Comparison of ENCODE assay signal across 34 mouse cellular contexts in the genomic region with DNA sequence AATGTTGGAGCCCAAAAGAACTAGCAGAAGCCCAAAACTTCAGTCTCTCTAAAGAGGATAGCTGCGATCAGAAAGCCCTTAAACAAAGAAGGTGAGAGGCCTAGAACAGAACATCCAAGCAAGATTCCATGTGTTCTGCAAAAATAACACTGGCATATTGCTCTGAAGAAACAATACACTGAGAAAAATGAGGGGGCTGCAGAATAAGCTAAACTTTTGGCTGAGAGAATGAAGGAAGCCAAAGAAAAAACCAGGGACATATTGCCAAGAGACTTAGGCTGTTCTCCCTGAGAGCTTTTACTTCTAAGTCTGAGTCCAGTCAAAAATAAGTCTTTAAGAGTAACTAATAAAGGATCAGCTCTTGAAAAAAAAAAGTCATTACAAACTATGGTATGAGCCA. TPM values are rescaled to one million over a fixed set of nuclear protein-coding genes. Genes with fewer than 3 reads are reported as not detected.
A peak's percentile ranks its signal among the peaks of the same experiment; 100 is the strongest.
DNase-seq lines count a peak whose midpoint lies in the region; ATAC-seq and TF ChIP-seq lines count a peak whose summit lies in the region.
"Had no signal": no experiment of that assay in that cellular context is flagged by ENCODE, and none has a peak within 500 bp of the region (broad histone marks: within the 10 kb centered on the region; RNA-seq: fewer than 3 reads in every experiment).

No protein-coding gene starts in this region.

- H3K4me3 ChIP-seq in layer of hippocampus, adult 2 months, result no peak overlapping the region
- H3K4me3 ChIP-seq in left cerebral cortex, adult 2 months, result no peak overlapping the region
- H3K4me3 ChIP-seq: embryonic facial prominence, embryonic 10.5 days; embryonic facial prominence, embryonic 13.5 days; erythroblast, embryonic 14.5 days; forebrain, embryonic 12.5 days; forebrain, embryonic 15.5 days; heart, embryonic 12.5 days; heart, embryonic 15.5 days; hindbrain, embryonic 10.5 days; hindbrain, embryonic 13.5 days had no signal

- intact Hi-C loops in left cerebral cortex, adult 2 months (cut with DNase I), result no loop called here
- intact Hi-C loops in left cerebral cortex, postnatal 10 days (cut with DNase I), result no loop called here

- no peak for DNase-seq in frontal cortex, postnatal 25 days (ENCODE audit: low spot score in 2 of 2)
- peak; percentile 18 to 34 for DNase-seq in layer of hippocampus, adult 2 months (ENCODE audit: low spot score in 2 of 2)
- DNase-seq in layer of hippocampus, adult 8-10 months (ENCODE audit: low spot score in 2 of 2), result no peak
- DNase-seq in left cerebral cortex, adult 2 months (ENCODE audit: extremely low spot score in 1 of 2, low spot score in 2 of 2), result no peak
- DNase-seq in left cerebral cortex, postnatal 10 days (ENCODE audit: extremely low spot score in 1 of 2, low spot score in 2 of 2), result no peak
- DNase-seq in telencephalon, adult 2 months (ENCODE audit: low read depth, low spot score), result peak; percentile 72
- DNase-seq: adrenal gland, adult 8-10 months; adrenal gland, postnatal 25 days; cerebellum, adult 11 months; cerebellum, adult 2 months; cerebellum, adult 9-11 months; cerebellum, postnatal 25 days; embryo, embryonic 11 days; gastrocnemius, postnatal 10 days; heart, adult 18-20 months; heart, postnatal 10 days; heart, postnatal 36 days had no signal

- peak; percentile 83 for ATAC-seq in frontal cortex, adult (ENCODE audit: low TSS enrichment)
- no peak for ATAC-seq in granulocyte monocyte progenitor cell, adult 5-6 weeks (replicated peaks; ENCODE audit: poor library complexity, severe bottlenecking)
- ATAC-seq: activated CD4-positive, CD25-positive, alpha-beta regulatory T cell, adult 4 months; forebrain, embryonic 15.5 days; hindbrain, embryonic 16.5 days had no signal

- H3K27ac ChIP-seq in layer of hippocampus, adult 2 months, result 0 out of 2 replicates have a peak overlapping the region, but pooled peaks have one; percentile 36
- peak overlapping the region; percentile 50; the same call in 1 of the 2 replicates for H3K27ac ChIP-seq in left cerebral cortex, adult 2 months
- H3K27ac ChIP-seq: embryonic facial prominence, embryonic 10.5 days; embryonic facial prominence, embryonic 13.5 days; forebrain, embryonic 12.5 days; forebrain, embryonic 15.5 days; heart, embryonic 15.5 days; hindbrain, embryonic 10.5 days; hindbrain, embryonic 13.5 days had no signal

- TF ChIP-seq CTCF in layer of hippocampus, adult 2 months (conservative IDR thresholded peaks at IDR 0.05), result no peak
- no peak for TF ChIP-seq CTCF in left cerebral cortex, adult 2 months (IDR thresholded peaks at IDR 0.05)

RNA-seq across cellular contexts. Expression of a gene that starts 32.4 kb away (rescaled TPM):
- not detected for total RNA-seq in layer of hippocampus, adult 2 months (2021)
- not detected for total RNA-seq in layer of hippocampus, adult 8-10 months (2022)
- total RNA-seq in left cerebral cortex, adult 2 months (2021), result not detected
- total RNA-seq in left cerebral cortex, postnatal 10 days (2021), result not detected
- not detected in 2 replicates for total RNA-seq in granulocyte monocyte progenitor cell, adult 5-6 weeks (2014; fragmentation: Nextera tagmentation)
- total RNA-seq in granulocyte monocyte progenitor cell, adult 5-6 weeks (2017), result not detected in 2 replicates
- total RNA-seq: adrenal gland, adult 8-10 months; adrenal gland, postnatal 25 days; common myeloid progenitor, adult 5-6 weeks; ES-E14; gastrocnemius, adult 18-20 months; gastrocnemius, postnatal 10 days; gastrocnemius, postnatal 4 days; heart, adult 18-20 months; heart, postnatal 10 days; heart, postnatal 36 days had no signal

RNA-seq across cellular contexts. Expression of a gene that starts 51.6 kb away (rescaled TPM):
- 10 to 100 TPM; 59.8 to 62.9 TPM for total RNA-seq in layer of hippocampus, adult 2 months (2021)
- total RNA-seq in layer of hippocampus, adult 8-10 months (2022), result 10 to 100 TPM; 58.7 to 63.6 (median 62.2) TPM
- total RNA-seq in left cerebral cortex, adult 2 months (2021), result 100 to 1,000 TPM in 1 of 2 experiments, 10 to 100 TPM in 1; 90.1 to 104 TPM
- total RNA-seq in left cerebral cortex, postnatal 10 days (2021), result 10 to 100 TPM; 63.0 to 67.6 TPM
- 16.3 and 28.3 TPM in 2 replicates for total RNA-seq in granulocyte monocyte progenitor cell, adult 5-6 weeks (2014; fragmentation: Nextera tagmentation)
- 25.2 and 26.0 TPM in 2 replicates for total RNA-seq in granulocyte monocyte progenitor cell, adult 5-6 weeks (2017)

Comparison
In these comparisons a context has a peak if more than half of its experiments do, and no peak if none do; other contexts are left out.
1. DNase-seq: peak in layer of hippocampus, adult 2 months (2 of 2) and telencephalon, adult 2 months (single experiment); none in frontal cortex, postnatal 25 days (0 of 2), layer of hippocampus, adult 8-10 months (0 of 2), left cerebral cortex, adult 2 months (0 of 2) and left cerebral cortex, postnatal 10 days (0 of 2).